Mouse (Mus musculus) brown adipose tissue, adult 24 weeks (tissue): Measurements from ENCODE around the gene Iglon5. TPM values are rescaled to one million over a fixed set of nuclear protein-coding genes. Genes with fewer than 3 reads are reported as not detected.

Experiments
- H3K27ac ChIP-seq: fragments of 200-500 bp; replicated peaks from 2 replicates; pipeline ENCODE4 v1.5.1; 2012; ENCODE audit warnings: low read depth, mild to moderate bottlenecking, low read length
- H3K4me1 ChIP-seq: fragments of 200-500 bp; 2 replicates; pipeline ENCODE4 v1.6.1; 2012; ENCODE audit warnings: low read length, mixed read lengths; ENCODE audit not compliant: control insufficient read depth, insufficient read depth, insufficient read length
- H3K4me3 ChIP-seq: fragments of 200-500 bp; 2 replicates; pipeline ENCODE4 v1.5.1; 2012; ENCODE audit warnings: low read depth, mild to moderate bottlenecking, low read length, moderate library complexity; ENCODE audit not compliant: insufficient read depth
- polyA plus RNA-seq: library from polyadenylated mRNA; stranded (reverse); fragments of >200 nt; gene quantifications from 2 replicates; pipeline ENCODE4 v1.2.4, GENCODE M21; 2012; ENCODE audit not compliant: missing spikeins, insufficient read depth, insufficient read length

The Iglon5 gene
- polyA plus RNA-seq, 1 experiment, result 0.48 TPM

DNA sequence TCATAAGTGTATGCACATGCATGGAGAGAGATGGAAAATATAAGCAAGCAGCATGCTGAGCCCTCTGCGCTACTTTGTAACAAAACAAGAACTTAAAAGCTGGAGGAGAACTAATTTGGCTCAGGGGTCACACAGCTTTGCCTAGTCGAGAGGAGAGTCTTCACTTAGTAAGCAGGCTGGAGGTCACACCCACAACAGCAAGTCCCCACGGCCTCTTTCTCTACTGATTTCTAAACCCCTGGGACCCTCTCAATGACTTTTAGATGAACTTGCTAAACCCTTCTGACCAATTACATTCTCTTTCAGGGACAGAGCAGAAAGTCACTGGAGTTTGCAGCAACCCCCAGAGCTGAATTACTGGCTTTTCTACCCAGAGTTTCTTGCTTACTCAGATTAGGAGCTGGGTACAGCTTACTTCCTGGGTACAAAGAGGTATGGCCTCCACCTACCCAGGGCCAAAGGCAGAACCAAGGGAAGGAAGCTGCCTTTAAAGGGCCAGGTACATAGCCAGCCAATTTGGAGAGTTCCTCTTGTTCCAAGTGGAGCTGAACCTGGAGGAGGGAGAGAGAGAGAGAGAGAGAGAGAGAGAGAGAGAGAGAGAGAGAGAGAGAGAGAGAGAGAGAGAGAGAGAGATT lies 65.8 kb downstream of the Iglon5 start:
- peak overlapping the region; percentile 88 for H3K27ac ChIP-seq
- peaks cover 2% of the 10 kb centered on the region; the same call in 1 of the 2 replicates for H3K4me1 ChIP-seq
- no peak overlapping the region for H3K4me3 ChIP-seq

DNA sequence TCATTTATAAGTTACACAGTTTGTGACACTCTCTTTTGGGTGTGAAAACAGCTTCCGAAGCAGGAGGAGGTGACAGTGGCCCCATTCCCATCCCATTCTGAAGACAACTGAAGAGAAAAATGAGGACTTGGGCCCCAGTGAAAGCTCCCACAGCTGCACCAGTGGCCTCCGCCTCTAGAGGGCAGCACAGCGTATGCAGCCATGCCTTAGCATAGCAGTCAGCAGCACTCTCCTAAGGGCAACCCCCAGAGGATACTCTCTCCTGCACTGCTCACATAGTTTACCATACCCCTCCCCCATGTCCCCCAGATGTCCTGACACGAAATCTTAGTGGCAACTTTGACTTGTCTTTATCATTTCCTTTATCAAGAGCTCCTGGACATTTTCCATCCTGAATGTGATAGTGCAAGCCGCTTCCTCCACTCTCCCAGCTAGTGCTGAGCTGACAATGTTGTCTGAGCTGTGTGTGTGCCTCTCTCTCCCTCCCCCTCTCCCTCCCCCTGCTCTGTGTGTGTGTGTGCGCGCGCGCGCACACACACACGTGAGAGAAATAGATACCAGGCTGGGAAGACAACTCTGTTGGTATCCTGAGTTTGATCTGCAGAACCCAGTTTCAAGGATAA lies 66.8 kb downstream of the Iglon5 start:
- peaks cover 2% of the 10 kb centered on the region; the same call in 1 of the 2 replicates for H3K4me1 ChIP-seq
- H3K4me3 ChIP-seq, result no peak overlapping the region
- no peak overlapping the region for H3K27ac ChIP-seq

Other genes starting within 250 kb of the Iglon5 start
- 5.9 and 13.6 TPM in 2 replicates for gene Zfp715, start 176.8 kb downstream of the Iglon5 start, polyA plus RNA-seq
- gene Siglecf, start 138.7 kb downstream of the Iglon5 start, polyA plus RNA-seq, result not detected in 2 replicates
- not detected in 2 replicates for gene Siglecg, start 81.9 kb downstream of the Iglon5 start, polyA plus RNA-seq
- not detected in 2 replicates for gene Lim2, start 62.4 kb downstream of the Iglon5 start, polyA plus RNA-seq
- 2.2 TPM in 1 of 2 replicates, not detected in the other for gene Nkg7, start 53.0 kb downstream of the Iglon5 start, polyA plus RNA-seq
- gene Cldnd2, start 49.3 kb downstream of the Iglon5 start, polyA plus RNA-seq, result not detected in 2 replicates
- 2,383 and 2,841 TPM in 2 replicates for gene Etfb, start 46.0 kb downstream of the Iglon5 start, polyA plus RNA-seq
- gene Gm45233, start 45.9 kb downstream of the Iglon5 start, polyA plus RNA-seq, result not detected in 2 replicates
- gene Vsig10l, start 26.9 kb downstream of the Iglon5 start, polyA plus RNA-seq, result 1.9 and 3.5 TPM in 2 replicates
- not detected in 2 replicates for gene 4931406B18Rik, start 15.9 kb upstream of the Iglon5 start, polyA plus RNA-seq
- 1.4 and 5.5 TPM in 2 replicates for gene Cd33, start 54.4 kb upstream of the Iglon5 start, polyA plus RNA-seq
- 0.79 and 0.88 TPM in 2 replicates for gene Zfp658, start 72.2 kb upstream of the Iglon5 start, polyA plus RNA-seq
- gene Zfp719, start 89.5 kb upstream of the Iglon5 start, polyA plus RNA-seq, result 2.9 and 4.4 TPM in 2 replicates
- not detected in 2 replicates for gene Zfp819, start 117.1 kb upstream of the Iglon5 start, polyA plus RNA-seq
- not detected in 2 replicates for gene Ceacam18, start 144.6 kb upstream of the Iglon5 start, polyA plus RNA-seq
- 1.3 and 2.7 TPM in 2 replicates for gene Siglece, start 170.1 kb upstream of the Iglon5 start, polyA plus RNA-seq
- 1.7 and 2.5 TPM in 2 replicates for gene Ctu1, start 181.9 kb upstream of the Iglon5 start, polyA plus RNA-seq
- not detected in 2 replicates for gene Klk14, start 200.3 kb upstream of the Iglon5 start, polyA plus RNA-seq
- not detected in 2 replicates for gene Klk13, start 222.5 kb upstream of the Iglon5 start, polyA plus RNA-seq